In genomic region chr17:21650364-21650907, GRCm38 (mm10) we compare ENCODE assay signal across 8 mouse cellular contexts. TPM values are rescaled to one million over a fixed set of nuclear protein-coding genes. Genes with fewer than 3 reads are reported as not detected.
DNase-seq lines count a peak whose midpoint lies in the region; ATAC-seq lines count a peak whose summit lies in the region.
"Not testable (repeated sequence)": the region's sequence is repeated elsewhere in the genome, so short reads cannot be mapped to it uniquely, and the experiment has no call there.

TSS of gene Zfp983 (plus strand) at chr17:21650624.

- peak; percentile 85 for DNase-seq in c-Kit-negative CD71-positive TER-119-positive erythroid progenitor cells, embryonic 14.5 days (ENCODE audit: low read depth, low spot score)
- peak; percentile 82 for DNase-seq in fibroblast of lung, adult 2 months (ENCODE audit: low read depth)
- peak; percentile 84 for DNase-seq in kidney, postnatal 14 days
- peak; percentile 91 for DNase-seq in liver, embryonic 13.5 days
- DNase-seq in neural tube, embryonic 10.5 days (ENCODE audit: extremely low spot score, low spot score): peak; percentile 76

- peak within 1 kb of the TSS; percentile 54 for H3K4me2 ChIP-seq in heart, embryonic 14.5 days (ENCODE audit: low read length)
- peak within 1 kb of the TSS; percentile 62 for H3K4me2 ChIP-seq in liver, embryonic 13.5 days
- H3K4me2 ChIP-seq in stomach, embryonic 16.5 days (ENCODE audit: low read depth, low read length): peak within 1 kb of the TSS; percentile 49

- ATAC-seq in CD4-positive, CD25-positive, alpha-beta regulatory T cell, adult 4 months: peak; percentile 97
- ATAC-seq in heart, embryonic 14.5 days (ENCODE audit: insufficient number of reproducible peaks, insufficient read depth, low FRiP score, low read depth): peak; percentile 99
- peak; percentile 100 for ATAC-seq in liver, embryonic 13.5 days (ENCODE audit: low read depth)
- ATAC-seq in stomach, embryonic 16.5 days (ENCODE audit: insufficient read depth, low FRiP score): peak; percentile 99

- H3K4me1 ChIP-seq in heart, embryonic 14.5 days (ENCODE audit: control insufficient read depth in 2 of 2, insufficient read depth in 2 of 2, low read length in 2 of 2); stomach, embryonic 16.5 days (ENCODE audit: control insufficient read depth, insufficient read depth, low read length): not testable (repeated sequence)
- H3K4me1 ChIP-seq in liver, embryonic 13.5 days (replicated peaks): peaks cover 13% of the 10 kb centered on the region

- H3K9ac ChIP-seq in heart, embryonic 14.5 days (ENCODE audit: low read length): peak within 1 kb of the TSS; percentile 63
- H3K9ac ChIP-seq in liver, embryonic 13.5 days: peak within 1 kb of the TSS; percentile 68
- H3K9ac ChIP-seq in stomach, embryonic 16.5 days (ENCODE audit: low read length): peak within 1 kb of the TSS; percentile 65

- WGBS in heart, embryonic 14.5 days: under 1% methylated on average over 17 of the region's 17 CpGs
- WGBS in liver, embryonic 13.5 days (ENCODE audit: insufficient replicate concordance): under 1% methylated on average over 17 of the region's 17 CpGs
- WGBS in stomach, embryonic 16.5 days: under 1% methylated on average over 17 of the region's 17 CpGs

- peak within 1 kb of the TSS; percentile 54 to 87 for H3K27ac ChIP-seq in heart, embryonic 14.5 days (replicated peaks in 1 of 2; ENCODE audit: control insufficient read depth in 1 of 2, insufficient read depth in 1 of 2, low read depth in 2 of 2, low read length in 2 of 2)
- H3K27ac ChIP-seq in liver, embryonic 13.5 days: peak within 1 kb of the TSS; percentile 74
- peak within 1 kb of the TSS; percentile 80 for H3K27ac ChIP-seq in stomach, embryonic 16.5 days (ENCODE audit: low read length)

- H3K4me3 ChIP-seq in heart, embryonic 14.5 days (ENCODE audit: control insufficient read depth in 1 of 2, insufficient read depth in 1 of 2, low read depth in 1 of 2, low read length in 2 of 2): peak within 1 kb of the TSS; percentile 48 to 80
- peak within 1 kb of the TSS; percentile 64 for H3K4me3 ChIP-seq in liver, embryonic 13.5 days (replicated peaks)
- peak within 1 kb of the TSS; percentile 53 for H3K4me3 ChIP-seq in stomach, embryonic 16.5 days (replicated peaks; ENCODE audit: low read length)

- H3K36me3 ChIP-seq in heart, embryonic 14.5 days (ENCODE audit: control insufficient read depth, insufficient read depth, low read length); liver, embryonic 13.5 days; stomach, embryonic 16.5 days (ENCODE audit: control insufficient read depth, insufficient read depth, low read length): not testable (repeated sequence)

- not testable (repeated sequence) for H3K27me3 ChIP-seq in heart, embryonic 14.5 days (ENCODE audit: control insufficient read depth, insufficient read depth, low read length); liver, embryonic 13.5 days; stomach, embryonic 16.5 days (ENCODE audit: control insufficient read depth, insufficient read depth, low read length)

- H3K9me3 ChIP-seq in heart, embryonic 14.5 days (ENCODE audit: control insufficient read depth, low read length); liver, embryonic 13.5 days (replicated peaks); stomach, embryonic 16.5 days (replicated peaks; ENCODE audit: control insufficient read depth, low read length): not testable (repeated sequence)

RNA-seq across cellular contexts. Expression of gene Zfp983, which starts in this region (rescaled TPM):
- 10 to 100 TPM in 1 of 2 experiments, 1 to 10 TPM in 1; 7.5 to 11.4 TPM for polyA plus RNA-seq in CD4-positive, CD25-positive, alpha-beta regulatory T cell, adult 4 months (2017; shearing (Covaris generic))
- 2.7 and 4.1 TPM in 2 replicates for polyA plus RNA-seq in heart, embryonic 14.5 days (2014; fragmentation: Nextera tagmentation; extraction: Ambion mirVana)
- polyA plus RNA-seq in liver, embryonic 13.5 days (2015; fragmentation: Nextera tagmentation; extraction: Ambion mirVana): 1.1 and 1.3 TPM in 2 replicates
- polyA plus RNA-seq in stomach, embryonic 16.5 days (2015; fragmentation: Nextera tagmentation; extraction: Ambion mirVana): 3.9 and 5.0 TPM in 2 replicates

Comparison
In these comparisons a context has a peak if more than half of its experiments do, and no peak if none do; other contexts are left out.
1. Peak in every context shown above with its lines: DNase-seq, ATAC-seq, H3K4me3 ChIP-seq and H3K27ac ChIP-seq.